Mouse (Mus musculus): ENCODE results near the gene Ltf. TPM values are rescaled to one million over a fixed set of nuclear protein-coding genes. Genes with fewer than 3 reads are reported as not detected.

Ltf gene
- polyA plus RNA-seq, 1 experiment from 2014 or later: 1.3 TPM

DNA sequence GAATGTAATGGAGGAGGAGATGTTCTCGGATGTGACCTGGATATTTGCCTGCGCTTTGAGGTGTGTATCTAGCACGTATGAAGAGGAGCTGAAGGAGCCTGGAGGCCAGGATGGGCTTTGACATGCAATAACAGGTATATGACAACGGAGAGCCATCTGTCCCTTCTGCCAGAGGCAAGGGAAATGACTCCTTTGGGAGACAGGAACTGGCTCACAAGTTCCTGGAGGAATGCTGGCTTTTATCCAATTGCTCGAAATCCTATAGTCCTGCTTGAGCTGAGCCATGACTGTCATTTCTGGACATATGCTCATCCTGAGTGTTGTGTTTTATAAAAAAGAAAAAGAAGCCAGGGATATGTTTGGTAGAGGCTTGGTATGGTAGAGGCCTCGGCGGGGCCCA lies 69.8 kb downstream of the Ltf start:
- Histone ChIP-seq H3K27me3 (replicated peaks; ENCODE audit: control insufficient read depth, insufficient read depth, low read length) (no peaks in the 10 kb centered on the region), H3K36me3 (ENCODE audit: control insufficient read depth, insufficient read depth, low read length) (no peaks in the 10 kb centered on the region), H3K4me3 (ENCODE audit: low read length) (no peak overlapping the region), H3K27ac (ENCODE audit: low read depth, low read length) (no peak overlapping the region), H3K4me1 (ENCODE audit: control insufficient read depth, insufficient read depth, low read depth, low read length) (no peaks in the 10 kb centered on the region), H3K4me2 (ENCODE audit: low read length) (no peak overlapping the region), H3K9ac (ENCODE audit: low read depth, low read length) (no peak overlapping the region), H3K9me3 (ENCODE audit: control insufficient read depth, low read length) (no peaks in the 10 kb centered on the region)
- WGBS: 25% methylated on average over 7 of the region's 7 CpGs
- no peak for ATAC-seq

Other genes with a start within 250 kb of the Ltf start
- gene Prss42, start 221.1 kb upstream of the Ltf start, polyA plus RNA-seq (2015; fragmentation: Nextera tagmentation; extraction: Ambion mirVana): not detected in 2 replicates
- not detected in 2 replicates for gene Prss44, start 205.3 kb upstream of the Ltf start, polyA plus RNA-seq (2015; fragmentation: Nextera tagmentation; extraction: Ambion mirVana)
- gene Prss43, start 192.6 kb upstream of the Ltf start, polyA plus RNA-seq (2015; fragmentation: Nextera tagmentation; extraction: Ambion mirVana): 0.06 TPM in 1 of 2 replicates, not detected in the other
- 0.12 and 0.29 TPM in 2 replicates for gene Prss45, start 184.7 kb upstream of the Ltf start, polyA plus RNA-seq (2015; fragmentation: Nextera tagmentation; extraction: Ambion mirVana)
- gene Prss46, start 174.8 kb upstream of the Ltf start, polyA plus RNA-seq (2015; fragmentation: Nextera tagmentation; extraction: Ambion mirVana): not detected in 2 replicates
- gene Prss50, start 161.3 kb upstream of the Ltf start, polyA plus RNA-seq (2015; fragmentation: Nextera tagmentation; extraction: Ambion mirVana): 0.49 and 0.71 TPM in 2 replicates
- gene Als2cl, start 139.4 kb upstream of the Ltf start, polyA plus RNA-seq (2015; fragmentation: Nextera tagmentation; extraction: Ambion mirVana): 2.1 and 2.7 TPM in 2 replicates
- 5.2 and 6.2 TPM in 2 replicates for gene Tmie, start 139.2 kb upstream of the Ltf start, polyA plus RNA-seq (2015; fragmentation: Nextera tagmentation; extraction: Ambion mirVana)
- not detected in 2 replicates for gene Fam240a, start 102.4 kb upstream of the Ltf start, polyA plus RNA-seq (2015; fragmentation: Nextera tagmentation; extraction: Ambion mirVana)
- 0.20 and 0.28 TPM in 2 replicates for gene Tdgf1, start 73.1 kb upstream of the Ltf start, polyA plus RNA-seq (2015; fragmentation: Nextera tagmentation; extraction: Ambion mirVana)
- gene Lrrc2, start 67.7 kb upstream of the Ltf start, polyA plus RNA-seq (2015; fragmentation: Nextera tagmentation; extraction: Ambion mirVana): 1.1 and 1.2 TPM in 2 replicates
- not detected in 2 replicates for gene Rtp3, start 28.7 kb upstream of the Ltf start, polyA plus RNA-seq (2015; fragmentation: Nextera tagmentation; extraction: Ambion mirVana)
- 0.86 and 1.2 TPM in 2 replicates for gene Ccrl2, start 38.2 kb downstream of the Ltf start, polyA plus RNA-seq (2015; fragmentation: Nextera tagmentation; extraction: Ambion mirVana)
- 46.5 and 47.1 TPM in 2 replicates for gene Lrrfip2, start 98.3 kb downstream of the Ltf start, polyA plus RNA-seq (2015; fragmentation: Nextera tagmentation; extraction: Ambion mirVana)

Measured in hindbrain, embryonic 16.5 days (tissue).